Mouse (Mus musculus): Measurements from ENCODE around the gene Kcne4.
"Not testable (repeated sequence)": the region's sequence is repeated elsewhere in the genome, so short reads cannot be mapped to it uniquely, and the experiment has no call there.

Kcne4 gene

GRCm38 (mm10) chr1:78816639-78817038 lies at the start of gene Kcne4:
TSS of gene Kcne4 (plus strand) at chr1:78816758.
- DNase-seq (ENCODE audit: low read depth), result peak; percentile 14

DNA sequence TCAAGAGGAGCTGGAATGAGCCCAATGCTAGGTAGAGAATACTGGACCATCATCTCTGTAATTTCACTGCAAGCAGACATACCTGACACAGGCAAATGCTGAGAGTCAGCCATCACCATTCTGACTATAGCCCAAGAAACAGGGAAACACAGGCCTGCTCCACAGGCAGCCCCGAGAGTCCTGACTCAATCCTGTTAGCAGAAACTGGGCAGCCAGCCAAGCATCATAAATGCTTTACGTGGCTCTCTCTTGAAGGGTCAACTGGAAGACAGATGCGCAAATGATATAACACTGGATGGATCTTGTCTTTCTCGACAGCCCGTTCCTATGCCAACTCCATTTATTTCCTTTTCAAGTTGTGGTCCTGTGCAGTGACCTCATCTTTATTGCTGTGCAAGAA lies 34.7 kb upstream of the Kcne4 start:
- DNase-seq (ENCODE audit: low read depth), result peak; percentile 77

GRCm38 (mm10) chr1:78784936-78785335 lies 31.6 kb upstream of the Kcne4 start:
- not testable (repeated sequence) for DNase-seq (ENCODE audit: low read depth)

GRCm38 (mm10) chr1:78789744-78790143 lies 26.8 kb upstream of the Kcne4 start:
- no peak for DNase-seq (ENCODE audit: low read depth)

- peak; percentile 28 for DNase-seq (ENCODE audit: low read depth)
These were observed 9.1 kb upstream of the Kcne4 start for GRCm38 (mm10) chr1:78807428-78807827.

DNA sequence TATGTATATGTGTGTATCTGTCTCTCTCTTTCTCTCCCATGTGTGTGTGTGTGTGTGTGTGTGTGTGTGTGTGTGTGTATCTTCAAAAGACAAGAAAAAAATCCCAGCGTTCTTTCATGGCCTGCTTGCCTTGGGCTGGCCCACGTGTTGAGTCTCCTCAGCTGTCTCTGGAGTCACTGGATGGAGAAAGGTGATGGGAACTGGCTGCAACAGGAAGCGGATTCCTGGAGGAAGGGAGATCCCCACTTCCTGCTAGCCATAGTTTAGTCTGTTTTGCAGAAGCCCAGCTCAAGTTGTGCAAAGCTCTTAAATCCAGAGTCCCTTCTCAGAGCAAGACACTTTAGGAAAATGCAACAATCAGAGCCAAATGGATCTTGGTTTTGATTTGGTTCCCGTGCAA lies 6.7 kb upstream of the Kcne4 start:
- DNase-seq (ENCODE audit: low read depth), result no peak

GRCm38 (mm10) chr1:78810904-78811303 lies 5.7 kb upstream of the Kcne4 start:
- DNase-seq (ENCODE audit: low read depth), result no peak

- peak; percentile 23 for DNase-seq (ENCODE audit: low read depth)
These were observed 4.5 kb upstream of the Kcne4 start for GRCm38 (mm10) chr1:78811975-78812490.

DNA sequence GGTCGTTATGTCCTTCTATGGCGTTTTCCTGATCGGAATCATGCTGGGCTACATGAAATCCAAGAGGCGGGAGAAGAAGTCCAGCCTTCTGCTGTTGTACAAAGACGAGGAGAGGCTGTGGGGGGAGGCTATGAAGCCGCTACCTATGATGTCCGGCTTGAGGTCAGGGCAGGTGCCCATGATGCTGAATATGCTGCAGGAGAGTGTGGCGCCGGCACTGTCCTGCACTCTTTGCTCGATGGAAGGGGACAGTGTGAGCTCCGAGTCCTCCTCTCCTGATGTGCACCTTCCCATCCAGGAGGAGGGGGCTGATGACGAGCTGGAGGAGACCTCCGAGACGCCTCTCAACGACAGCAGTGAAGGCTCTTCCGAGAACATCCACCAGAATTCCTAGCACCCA lies 1.2 kb downstream of the Kcne4 start:
- no peak for DNase-seq (ENCODE audit: low read depth)

DNA sequence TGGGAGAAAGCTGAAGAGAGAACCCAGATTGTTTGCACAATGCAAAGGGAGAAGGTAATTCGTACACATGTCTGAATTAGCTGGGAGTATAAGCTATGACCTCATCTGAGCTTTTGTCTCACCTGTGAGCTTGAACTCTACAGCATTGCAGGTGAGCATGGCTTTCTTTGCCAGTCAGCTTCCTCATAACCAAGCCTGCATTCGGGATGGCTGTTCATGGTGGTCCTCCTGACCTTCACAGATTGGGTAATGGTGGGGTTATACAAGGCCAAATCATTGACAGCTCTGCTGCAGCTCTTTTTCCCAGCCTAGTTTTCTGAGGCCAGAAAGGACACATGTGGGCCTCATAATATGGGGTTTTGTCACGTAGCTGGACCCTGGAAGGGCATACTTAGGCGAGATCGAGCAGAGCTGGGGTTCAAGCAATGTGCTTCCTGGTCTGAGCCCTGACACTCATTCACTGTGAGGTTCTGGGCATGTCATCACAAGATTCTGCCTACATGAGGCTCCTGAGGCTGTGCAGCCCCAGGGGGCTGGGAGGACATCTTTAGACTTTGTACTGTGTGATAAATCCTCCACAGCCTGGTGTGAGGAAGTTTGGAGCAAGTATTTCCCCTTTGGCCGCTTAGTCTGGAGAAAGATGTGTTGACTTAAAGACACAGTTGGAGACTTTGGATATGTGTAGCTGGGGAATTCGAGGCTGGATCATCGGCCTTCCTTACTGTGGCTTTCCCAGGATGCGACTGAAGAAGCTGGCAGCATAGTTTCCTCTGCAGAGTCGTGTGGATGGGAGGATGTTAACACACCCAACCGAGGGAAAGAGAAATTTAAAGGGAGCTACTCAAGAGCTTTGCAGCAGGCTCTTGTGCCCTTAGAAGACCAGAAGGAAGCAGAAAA lies 2.3 kb downstream of the Kcne4 start:
- DNase-seq (ENCODE audit: low read depth), result no peak

GRCm38 (mm10) chr1:78819592-78819991 lies 3.0 kb downstream of the Kcne4 start:
- DNase-seq (ENCODE audit: low read depth), result peak; percentile 56

DNA sequence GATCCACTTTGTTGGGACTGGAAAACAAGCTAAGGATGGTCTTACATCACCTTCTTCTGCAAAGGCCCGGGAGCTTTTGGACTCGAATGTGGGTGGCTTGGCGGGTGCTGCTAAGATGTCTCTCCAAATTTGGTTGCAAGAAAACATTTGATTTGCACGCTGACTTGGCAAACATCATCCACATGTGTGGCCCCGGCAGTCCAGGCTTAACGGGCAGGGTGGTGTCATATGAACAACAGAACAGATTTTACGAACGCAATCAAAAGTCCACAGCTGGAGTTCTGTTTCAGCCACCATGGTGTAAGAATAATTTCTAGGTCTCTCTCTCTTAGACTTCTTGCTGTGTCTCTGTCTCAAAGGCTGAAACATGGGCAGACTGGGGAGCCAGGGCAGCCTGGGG lies 3.6 kb downstream of the Kcne4 start:
- DNase-seq (ENCODE audit: low read depth), result no peak

DNA sequence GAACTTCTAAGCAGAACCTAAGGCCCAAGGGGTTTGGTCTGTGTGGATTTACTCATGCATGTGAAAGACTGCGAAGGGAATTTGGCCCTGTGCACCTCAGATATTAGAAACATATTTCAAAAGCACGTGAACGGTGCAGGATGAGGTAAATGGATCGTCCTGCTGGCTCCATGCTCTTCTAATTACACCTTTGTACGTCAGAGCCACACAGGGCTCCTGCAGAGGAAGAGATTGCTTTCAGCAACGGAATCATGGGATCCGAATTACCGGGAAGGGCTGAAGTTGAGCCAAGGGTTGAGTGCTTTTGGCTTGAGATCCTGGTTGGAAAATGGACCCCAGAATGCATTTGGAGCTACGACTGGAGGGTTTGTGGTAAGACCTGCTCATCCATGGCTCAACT lies 4.6 kb downstream of the Kcne4 start:
- peak; percentile 53 for DNase-seq (ENCODE audit: low read depth)

DNA sequence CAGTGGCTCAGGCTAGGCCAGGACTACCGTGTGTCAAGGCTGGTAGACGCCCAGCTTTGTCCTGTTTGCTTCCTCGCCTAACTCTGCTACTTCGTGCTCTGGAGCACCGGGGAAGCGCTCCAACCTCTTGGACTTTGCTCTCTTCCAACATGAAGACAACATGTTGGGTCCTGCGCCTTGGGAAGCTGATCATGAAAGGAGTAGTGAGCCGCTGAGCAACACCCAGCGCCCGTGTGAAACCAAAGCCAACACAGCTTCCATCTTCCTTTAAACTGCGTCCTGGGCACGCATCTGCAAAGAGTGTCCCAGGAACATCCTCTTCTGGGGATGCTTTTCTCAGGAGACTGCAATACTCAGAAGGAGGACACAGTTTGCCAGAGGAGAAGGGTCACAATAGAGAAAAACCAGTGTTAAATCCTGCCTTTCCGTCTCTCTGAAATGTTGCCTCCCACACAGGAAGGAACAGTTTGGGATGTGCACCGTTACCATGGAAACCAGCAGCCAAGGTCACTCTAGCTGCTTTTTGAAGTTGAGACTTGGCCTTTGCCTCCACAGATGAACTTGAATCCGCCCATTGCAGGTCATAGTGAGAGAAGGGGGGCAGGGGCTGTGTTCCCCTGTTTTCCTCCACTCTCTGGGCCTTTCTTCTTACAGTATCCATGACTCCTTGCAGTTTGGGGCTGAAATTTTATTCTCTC lies 5.3 kb downstream of the Kcne4 start:
- no peak for DNase-seq (ENCODE audit: low read depth)

DNA sequence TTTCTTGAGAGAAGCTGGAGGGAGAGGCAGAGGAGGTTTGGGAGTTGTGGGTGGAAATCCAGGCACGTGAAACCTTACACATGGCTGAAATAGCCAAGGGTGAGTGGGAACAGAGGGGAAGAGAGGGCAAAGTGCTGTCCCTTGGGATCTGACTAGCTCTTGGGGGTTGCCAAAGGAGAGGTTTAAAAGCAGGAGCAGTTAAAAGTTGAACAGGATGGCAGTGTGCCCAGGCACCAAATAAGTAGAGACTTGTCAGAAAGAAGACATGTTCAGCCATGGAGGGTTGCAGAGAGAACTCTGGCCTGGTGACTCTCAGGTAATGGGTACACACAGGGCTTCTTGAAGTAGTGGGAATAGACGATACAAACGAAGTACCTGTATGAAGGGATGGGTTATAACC lies 8.7 kb downstream of the Kcne4 start:
- peak; percentile 29 for DNase-seq (ENCODE audit: low read depth)

- DNase-seq (ENCODE audit: low read depth), result no peak
These were observed 21.9 kb downstream of the Kcne4 start for GRCm38 (mm10) chr1:78838468-78838867.

DNA sequence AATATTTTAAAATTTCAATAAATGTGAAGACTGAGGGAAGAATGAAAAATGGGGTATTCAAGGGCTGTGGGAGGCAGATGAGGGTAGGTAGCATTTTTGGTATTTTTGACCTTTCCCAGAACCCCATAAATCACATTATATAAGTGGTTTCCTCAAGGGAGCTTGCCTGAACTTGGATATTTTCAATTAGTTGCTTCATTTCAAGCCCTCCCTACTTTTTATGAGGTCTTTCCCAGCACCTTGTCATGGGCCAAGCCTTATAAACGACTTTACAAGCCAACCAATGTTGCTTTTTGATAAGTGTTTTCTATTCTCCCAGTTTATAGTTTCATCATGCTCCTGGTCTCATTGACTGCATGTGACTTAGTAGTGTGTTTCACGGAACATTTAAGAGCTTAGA lies 24.2 kb downstream of the Kcne4 start:
- DNase-seq (ENCODE audit: low read depth), result no peak

GRCm38 (mm10) chr1:78845661-78846060 lies 29.1 kb downstream of the Kcne4 start:
- DNase-seq (ENCODE audit: low read depth), result no peak

GRCm38 (mm10) chr1:78846471-78846870 lies 29.9 kb downstream of the Kcne4 start:
- DNase-seq (ENCODE audit: low read depth), result peak; percentile 58

DNA sequence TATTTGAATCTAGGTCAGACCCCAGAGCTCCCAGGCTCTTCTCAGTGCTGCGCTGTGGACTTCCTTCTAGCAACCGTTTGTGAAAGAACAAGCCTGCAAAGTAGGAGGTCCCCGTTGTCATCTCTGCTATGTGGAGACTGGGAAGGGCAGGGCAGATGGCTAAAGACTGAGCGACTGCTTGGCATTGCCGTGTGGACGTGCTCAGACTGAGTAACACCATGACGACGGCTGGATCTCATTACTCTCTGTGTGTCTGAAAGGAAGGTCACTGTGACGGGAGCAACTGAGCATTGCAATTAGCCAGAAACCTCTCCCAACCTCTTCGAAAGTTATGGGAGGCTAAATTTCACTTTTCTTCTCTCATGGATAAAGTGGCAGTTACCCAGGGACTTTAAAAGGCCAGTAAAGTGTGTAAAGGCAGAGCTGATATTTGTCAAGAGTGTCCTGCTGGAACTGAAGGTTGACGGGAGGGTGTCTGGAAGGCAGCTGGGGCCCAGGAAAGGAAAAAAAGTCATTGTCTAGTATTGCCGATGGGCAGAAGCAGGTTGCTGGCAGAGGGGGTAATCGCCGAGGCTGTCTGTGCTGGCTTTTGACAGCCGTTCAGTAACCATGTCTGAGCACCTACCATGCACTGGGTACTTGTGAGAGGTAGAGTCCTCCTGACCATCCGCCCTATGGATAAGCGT lies 36.0 kb downstream of the Kcne4 start:
- no peak for DNase-seq (ENCODE audit: low read depth)

- no peak for DNase-seq (ENCODE audit: low read depth)
These were observed 36.5 kb downstream of the Kcne4 start for GRCm38 (mm10) chr1:78853094-78853445.

GRCm38 (mm10) chr1:78854306-78854705 lies 37.7 kb downstream of the Kcne4 start:
- no peak for DNase-seq (ENCODE audit: low read depth)

DNA sequence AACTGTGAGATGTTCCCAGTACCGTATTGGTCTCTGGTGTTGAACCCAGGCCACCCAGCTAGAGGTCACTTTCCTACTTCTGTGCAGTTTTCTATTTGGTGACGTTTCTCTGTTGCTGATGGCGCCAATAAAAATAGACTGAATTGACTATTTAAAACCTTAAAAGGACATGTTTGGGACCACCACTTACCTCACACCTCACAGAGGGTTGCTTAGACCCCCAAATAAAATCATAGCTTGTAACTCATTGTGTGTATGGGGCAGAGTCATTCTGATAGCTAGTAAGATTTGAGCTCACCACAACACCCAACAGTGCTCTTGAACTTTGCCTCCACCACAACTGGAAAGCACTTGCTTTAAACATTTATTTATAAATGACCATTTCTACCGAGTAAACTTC lies 43.0 kb downstream of the Kcne4 start:
- no peak for DNase-seq (ENCODE audit: low read depth)

All from NIH3T3 (cell line).